Mouse (Mus musculus): ENCODE results near the gene Foxa3.

The Foxa3 gene

DNA sequence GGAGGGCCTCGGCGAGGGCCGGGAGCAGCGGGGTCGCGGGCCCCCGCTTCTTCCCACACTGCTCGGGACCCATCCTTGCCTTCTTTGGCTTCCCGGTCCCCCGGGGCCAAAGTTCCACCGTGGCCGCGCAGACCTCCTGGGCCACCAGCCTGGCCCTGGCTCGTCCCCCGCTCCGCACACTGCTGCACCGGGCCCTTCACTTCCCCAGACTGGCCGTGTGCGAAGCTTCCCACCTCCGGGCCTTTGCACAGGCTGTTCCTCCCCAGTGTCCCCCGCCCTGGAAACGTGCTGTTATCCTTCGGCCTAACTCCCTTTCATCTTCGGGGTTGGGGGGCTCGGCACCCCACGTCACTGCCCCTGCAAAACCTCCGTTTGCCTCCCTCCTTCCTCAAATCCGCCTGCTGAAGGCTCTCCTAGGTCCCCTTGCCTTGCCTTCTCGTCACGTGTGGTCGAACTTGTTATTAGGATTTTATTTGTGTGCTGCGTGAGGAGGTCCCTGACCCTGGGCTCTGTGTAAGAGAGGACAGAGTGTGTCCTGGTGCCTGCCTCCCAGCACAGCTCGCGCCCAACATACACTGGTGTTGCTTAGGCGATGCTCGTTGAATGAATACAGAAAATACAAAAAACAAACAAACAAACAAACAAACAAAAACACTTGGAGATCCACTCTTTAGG, 1.4 kb upstream of the Foxa3 start:
- no peak for DNase-seq (ENCODE audit: low spot score)

- DNase-seq (ENCODE audit: low spot score), result peak; percentile 97
Measured at GRCm38 (mm10) chr7:19024096-19024506, 763 bp upstream of the Foxa3 start, which contains the start of gene Sympk. Gene Sympk (plus strand): TSS chr7:19024377.

DNA sequence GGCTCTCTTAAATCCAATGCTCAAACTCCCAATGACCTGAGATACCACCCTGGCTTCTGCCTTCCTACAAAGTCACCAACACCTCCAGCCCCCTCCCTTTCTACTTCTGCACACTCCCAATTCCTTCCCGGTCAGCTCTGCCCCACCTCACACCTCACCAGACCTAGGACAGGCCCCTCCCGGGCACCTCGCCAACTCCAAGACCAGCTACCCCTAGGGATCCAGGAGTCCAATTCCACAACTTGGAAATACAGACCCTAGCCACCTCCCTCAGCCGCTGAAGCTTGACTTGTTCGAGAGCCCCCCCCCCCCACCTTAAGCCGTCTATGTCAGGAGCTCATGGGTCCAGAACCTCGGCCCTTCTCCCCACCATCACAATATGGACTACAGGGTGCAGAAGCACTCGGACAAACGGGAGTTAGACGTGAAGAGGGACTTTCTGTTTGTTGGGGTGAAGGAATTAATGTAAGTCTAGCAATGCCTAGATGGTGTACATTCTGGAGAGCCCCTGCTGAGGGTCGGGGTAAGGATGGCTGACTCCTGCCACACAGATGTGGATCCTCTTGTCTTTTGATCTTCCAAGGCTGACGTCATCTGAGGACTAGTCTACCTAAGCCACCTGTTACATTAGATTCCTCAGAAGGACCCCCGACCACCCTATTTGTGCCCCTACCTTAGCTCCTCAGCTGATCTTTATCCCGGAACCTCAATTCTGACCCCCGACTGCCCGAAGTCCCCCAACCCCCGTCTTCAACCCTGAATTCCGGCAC, 964 bp downstream of the Foxa3 start:
- DNase-seq (ENCODE audit: low spot score), result no peak

DNA sequence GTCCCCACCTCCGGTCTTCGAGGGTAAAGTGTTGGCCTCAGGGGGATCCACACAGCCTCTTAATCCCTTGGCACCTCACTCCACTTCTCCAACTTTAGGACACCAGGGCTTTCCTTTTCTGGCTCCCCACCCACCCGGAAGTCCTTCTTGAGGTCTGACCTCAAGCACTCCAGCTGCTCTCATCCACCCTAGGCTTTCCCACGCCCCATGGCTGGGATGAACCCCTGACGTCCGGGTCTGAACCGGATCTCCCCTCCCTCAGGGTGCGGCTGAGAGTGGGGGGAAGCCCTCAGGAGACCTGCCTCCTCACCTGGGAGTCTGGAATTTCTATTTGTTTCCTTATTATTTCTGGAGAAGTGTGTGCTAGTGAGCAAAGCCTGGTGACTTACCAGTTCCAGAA, 2.3 kb downstream of the Foxa3 start:
- peak; percentile 17 for DNase-seq (ENCODE audit: low spot score)

- no peak for DNase-seq (ENCODE audit: low spot score)
Measured at GRCm38 (mm10) chr7:19017909-19018308, 5.4 kb downstream of the Foxa3 start.

DNA sequence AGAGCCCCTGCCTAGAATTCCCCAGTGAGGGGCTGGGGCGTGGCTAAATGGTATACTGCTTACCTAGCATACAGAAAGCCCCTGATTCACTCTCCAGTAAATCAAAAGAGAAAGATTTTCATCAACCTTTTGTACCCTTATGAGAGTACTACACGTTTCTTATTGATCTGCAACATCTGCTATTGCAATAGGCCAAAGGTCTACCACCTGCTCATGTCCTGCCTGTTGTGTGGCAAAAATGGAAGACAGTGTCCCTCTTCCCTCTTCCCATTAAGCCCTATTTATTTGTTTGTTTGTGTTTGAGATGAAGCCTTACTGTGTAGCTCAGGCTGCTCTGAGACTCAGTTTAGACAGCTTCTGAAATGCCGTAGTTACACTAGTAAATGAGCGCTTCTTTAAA, 7.3 kb downstream of the Foxa3 start:
- no peak for DNase-seq (ENCODE audit: low spot score)

DNA sequence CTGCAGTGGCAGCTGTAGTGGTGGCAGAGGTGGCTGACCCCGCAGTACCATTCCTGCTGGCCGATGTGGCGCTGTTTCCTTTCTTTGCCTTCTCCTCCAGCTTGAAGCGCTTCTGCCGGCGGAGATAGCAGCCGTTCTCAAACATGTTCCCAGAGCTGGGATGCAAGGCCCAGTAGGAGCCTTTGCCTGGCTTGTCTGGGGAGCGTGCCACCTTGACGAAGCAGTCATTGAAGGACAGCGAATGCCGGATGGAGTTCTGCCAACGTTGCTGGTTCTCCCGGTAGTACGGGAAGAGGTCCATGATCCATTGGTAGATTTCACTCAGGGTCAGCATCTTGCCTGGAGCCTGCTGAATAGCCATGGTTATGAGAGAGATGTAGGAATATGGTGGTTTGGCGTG, 8.9 kb downstream of the Foxa3 start:
- no peak for DNase-seq (ENCODE audit: low spot score)

DNA sequence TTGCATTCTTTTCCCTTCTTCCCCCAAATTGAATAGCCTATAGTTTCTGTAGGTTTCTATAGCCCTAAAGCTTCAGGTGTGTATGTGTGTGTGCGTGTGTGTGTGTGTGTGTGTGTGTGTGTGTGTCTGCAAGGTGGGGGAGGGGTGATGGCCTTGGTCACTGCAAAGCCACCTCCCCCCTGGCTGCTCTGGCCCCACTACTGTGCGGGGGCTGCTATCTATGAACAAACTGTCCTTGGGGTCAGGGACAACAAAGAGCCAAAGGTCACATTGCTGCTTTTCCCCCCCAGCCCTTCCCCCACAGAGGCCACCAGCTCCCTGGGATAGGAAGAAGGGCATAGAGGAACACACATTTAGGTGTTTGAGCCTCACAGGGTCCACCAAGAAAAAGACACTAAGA, 10.5 kb downstream of the Foxa3 start:
- DNase-seq (ENCODE audit: low spot score), result no peak

DNA sequence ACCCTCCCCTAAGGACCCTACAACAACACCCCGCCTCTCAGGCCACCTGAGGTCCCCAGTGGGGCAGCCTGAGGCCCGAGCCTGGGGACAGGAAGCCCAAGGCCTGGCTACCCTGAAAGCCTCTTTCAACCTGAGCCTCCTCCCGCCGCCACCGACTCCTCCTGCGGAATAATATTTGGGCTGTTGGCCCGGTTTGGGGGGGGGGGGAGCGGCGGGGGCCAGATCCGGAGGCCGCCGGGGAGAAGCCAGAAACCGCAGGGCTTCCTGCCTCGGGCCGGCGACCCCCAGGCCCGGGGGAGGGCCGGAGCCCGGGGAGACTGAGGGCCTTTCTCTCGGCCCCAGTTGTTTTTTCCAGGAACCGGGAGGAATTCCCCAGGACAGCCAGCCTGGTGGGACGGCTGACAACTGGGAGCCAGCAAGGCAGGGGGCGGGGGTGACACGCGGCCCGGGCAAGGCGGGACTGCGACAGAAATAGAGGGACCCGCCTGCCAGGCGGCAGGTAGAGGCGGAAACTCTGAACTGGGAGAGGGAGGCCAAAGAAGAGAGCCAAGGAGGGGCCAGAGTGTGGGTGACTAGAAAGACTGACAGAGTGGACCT, 11.2 kb downstream of the Foxa3 start:
- DNase-seq (ENCODE audit: low spot score), result peak; percentile 36

DNA sequence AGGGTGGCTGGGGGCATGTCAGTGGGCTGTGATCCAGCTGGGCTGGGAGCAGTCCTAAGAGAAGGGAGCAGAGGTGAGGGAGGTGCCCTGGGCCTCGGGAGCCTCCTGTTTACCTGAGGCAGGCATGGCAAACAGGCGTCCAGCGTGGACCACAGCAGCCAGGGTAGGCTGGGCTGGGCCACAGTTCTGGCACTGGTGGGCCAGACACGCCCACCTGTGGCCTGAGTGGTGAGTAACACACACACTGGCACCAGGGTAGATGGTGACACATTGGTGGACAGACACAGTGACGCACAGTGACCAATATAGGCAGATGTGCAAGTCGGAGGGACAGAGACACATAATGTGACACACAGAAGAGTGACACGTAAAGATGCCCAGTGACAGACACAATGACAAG, 12.8 kb downstream of the Foxa3 start:
- DNase-seq (ENCODE audit: low spot score), result no peak

GRCm38 (mm10) chr7:19007026-19007977, 16.0 kb downstream of the Foxa3 start:
- DNase-seq (ENCODE audit: low spot score), result no peak

- DNase-seq (ENCODE audit: low spot score), result peak; percentile 88
Measured at GRCm38 (mm10) chr7:19006476-19006875, 16.9 kb downstream of the Foxa3 start.

DNA sequence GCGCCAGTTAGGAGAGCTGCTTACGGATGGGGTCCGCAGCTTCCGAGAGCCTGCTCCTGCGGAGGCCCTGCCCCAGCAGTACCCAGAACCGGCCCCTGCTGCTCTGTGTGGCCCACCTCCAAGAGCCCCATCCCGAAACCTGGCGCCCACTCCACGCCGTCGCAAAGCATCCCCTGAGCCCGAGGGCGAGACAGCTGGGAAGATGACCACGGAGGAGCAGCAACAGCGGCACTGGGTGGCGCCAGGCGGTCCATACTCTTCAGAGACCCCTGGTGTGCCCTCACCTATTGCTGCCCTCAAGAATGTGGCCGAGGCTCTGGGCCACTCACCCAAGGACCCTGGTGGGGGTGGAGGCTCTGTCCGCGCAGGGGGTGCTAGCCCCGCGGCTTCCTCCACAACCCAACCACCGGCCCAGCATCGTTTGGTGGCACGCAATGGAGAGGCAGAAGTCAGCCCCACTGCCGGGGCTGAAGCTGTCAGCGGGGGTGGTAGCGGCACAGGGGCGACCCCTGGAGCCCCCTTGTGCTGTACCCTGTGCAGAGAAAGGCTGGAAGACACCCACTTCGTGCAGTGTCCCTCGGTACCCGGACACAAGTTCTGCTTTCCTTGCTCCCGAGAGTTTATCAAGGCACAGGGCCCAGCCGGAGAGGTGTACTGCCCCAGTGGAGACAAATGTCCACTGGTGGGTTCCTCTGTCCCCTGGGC, 17.8 kb downstream of the Foxa3 start:
- DNase-seq (ENCODE audit: low spot score), result no peak

GRCm38 (mm10) chr7:19004631-19005079, 18.7 kb downstream of the Foxa3 start:
- no peak for DNase-seq (ENCODE audit: low spot score)

GRCm38 (mm10) chr7:19003902-19004630, 19.3 kb downstream of the Foxa3 start, which contains the start of gene Irf2bp1:
Gene Irf2bp1 (plus strand): TSS chr7:19004044.
- DNase-seq (ENCODE audit: low spot score), result peak; percentile 96

DNA sequence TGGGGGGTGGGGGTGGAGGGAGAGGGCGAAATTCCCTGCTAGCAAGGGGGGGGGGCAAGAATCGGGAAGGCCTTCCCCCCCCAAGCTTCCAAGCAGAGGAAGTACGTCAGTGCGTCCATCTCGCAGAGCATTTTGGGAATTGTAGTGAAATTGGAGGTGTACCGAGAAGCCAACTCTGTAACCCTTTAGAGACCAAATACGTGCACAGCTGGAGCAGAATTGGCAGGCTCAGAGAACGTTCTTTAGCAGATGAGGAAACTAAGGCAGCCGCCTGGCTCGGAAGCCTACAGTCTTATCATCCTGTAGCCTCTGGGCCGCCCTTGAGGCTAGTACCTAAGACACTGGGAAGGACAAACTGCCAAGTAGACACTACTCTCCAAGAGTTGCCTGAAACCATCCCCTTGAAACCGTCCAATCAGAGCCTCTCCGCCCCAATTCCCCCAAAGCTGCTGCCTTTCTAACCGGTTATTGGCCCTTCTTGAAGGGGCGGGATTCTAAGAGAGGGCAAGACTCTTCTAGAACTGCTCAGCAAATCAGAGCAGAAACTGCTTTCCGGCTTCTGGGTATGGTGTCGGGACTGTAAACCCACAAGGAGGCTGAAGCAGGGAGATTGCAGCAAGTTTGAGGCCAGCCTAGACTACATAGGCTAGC, 20.4 kb downstream of the Foxa3 start:
- peak; percentile 89 for DNase-seq (ENCODE audit: low spot score)

DNA sequence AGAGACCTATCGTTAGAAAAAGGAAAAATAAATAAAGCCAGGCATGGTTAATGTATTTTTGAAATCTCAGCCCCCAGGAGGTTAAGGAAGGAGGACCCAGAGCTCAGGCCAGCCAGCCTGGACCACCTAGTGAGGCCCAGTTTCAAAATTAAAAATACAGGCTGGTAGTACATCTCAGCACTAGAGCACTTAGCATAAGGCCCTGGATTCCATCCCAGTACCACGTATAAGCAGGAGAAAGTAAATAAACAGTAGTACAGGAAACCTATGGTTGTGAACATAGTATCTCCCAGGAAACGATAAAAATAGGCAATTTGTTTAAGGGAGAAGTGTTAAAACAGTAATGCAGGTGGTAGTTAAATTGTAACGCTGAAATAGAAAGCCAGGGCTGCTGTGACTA, 21.2 kb downstream of the Foxa3 start:
- no peak for DNase-seq (ENCODE audit: low spot score)

GRCm38 (mm10) chr7:19001807-19002085, 21.6 kb downstream of the Foxa3 start:
- no peak for DNase-seq (ENCODE audit: low spot score)

DNA sequence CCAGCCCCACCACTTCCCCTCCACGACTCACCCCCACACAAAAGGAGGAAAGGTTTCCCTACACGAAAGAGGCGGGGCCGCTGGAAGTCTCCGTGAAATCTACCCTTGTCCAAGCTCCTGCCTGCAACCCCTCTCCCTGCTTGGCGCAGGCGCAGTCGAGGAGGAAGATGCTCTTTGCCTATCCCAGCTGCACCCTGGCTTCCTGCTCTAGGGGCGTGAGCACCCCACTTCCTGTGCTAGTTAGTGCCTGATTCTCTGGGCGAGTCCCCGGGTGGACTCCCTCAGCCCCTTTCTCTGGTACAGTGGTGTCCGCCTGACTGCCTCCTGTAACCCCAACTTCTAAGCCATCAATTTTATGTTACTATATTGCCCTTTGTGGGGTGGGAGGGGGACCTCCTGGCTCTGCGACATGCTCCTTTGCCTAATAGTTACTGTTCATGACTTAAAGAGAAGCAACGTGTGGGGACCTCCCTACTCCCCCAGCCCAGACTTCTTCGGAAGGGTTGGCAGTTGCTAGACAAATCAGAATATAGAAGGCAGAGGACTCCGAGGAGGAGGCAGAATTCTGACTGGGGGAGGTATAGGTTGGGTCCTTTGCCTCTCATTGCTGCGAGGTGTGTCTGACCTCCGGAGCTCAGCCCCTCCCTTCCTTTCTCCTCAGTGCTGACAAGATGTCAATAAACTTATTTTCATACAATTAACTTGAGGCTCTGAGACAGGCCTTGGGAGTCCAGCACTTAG, 22.1 kb downstream of the Foxa3 start:
- DNase-seq (ENCODE audit: low spot score), result peak; percentile 80

GRCm38 (mm10) chr7:19000421-19000820, 22.9 kb downstream of the Foxa3 start:
- DNase-seq (ENCODE audit: low spot score), result no peak

Data from lung, postnatal 25 days (tissue).